Mouse (Mus musculus): ENCODE measurements around the gene Fdxr.

DNA sequence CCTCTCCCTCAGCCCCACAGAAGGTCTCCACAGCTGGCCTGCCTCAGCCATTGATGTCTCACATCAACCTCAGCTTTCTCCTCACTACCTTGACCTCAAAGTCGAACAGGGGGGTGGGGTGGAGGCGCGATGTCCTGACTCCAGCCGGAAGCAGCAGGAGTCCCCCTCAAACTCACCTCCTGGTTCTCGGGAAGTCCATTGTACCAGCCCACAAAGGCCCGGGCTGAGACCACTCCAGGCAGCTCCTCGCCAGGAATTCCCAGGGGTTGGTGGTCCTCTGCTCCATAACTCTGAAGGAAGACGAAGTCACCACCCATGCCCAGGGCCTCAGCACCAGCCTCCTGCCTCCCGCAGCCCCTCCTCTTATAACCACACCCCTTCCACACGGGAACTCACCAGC, 5.4 kb downstream of the Fdxr start:
- TF ChIP-seq CTCF (IDR thresholded peaks at IDR 0.05; ENCODE audit: extremely low read depth, insufficient read depth, low read length): no peak
- TF ChIP-seq POLR2A (IDR thresholded peaks at IDR 0.05; ENCODE audit: extremely low read depth, insufficient read depth, low read length): no peak
